Mouse (Mus musculus) ES-E14 (cell line): ENCODE data around the gene Zfp639. TPM values are rescaled to one million over a fixed set of nuclear protein-coding genes. Genes with fewer than 3 reads are reported as not detected.

ENCODE experiments used
- DNase-seq: peaks from one replicate; pipeline ENCODE4 v3.0.0-alpha.2; 2013; ENCODE audit warnings: low read depth, low spot score
- H3K27ac ChIP-seq: 2 replicates; pipeline ENCODE4 v1.5.1; 2012; ENCODE audit warnings: low read depth, mild to moderate bottlenecking, low read length, moderate library complexity, mixed read lengths; ENCODE audit not compliant: poor library complexity, insufficient read depth, severe bottlenecking
- H3K36me3 ChIP-seq: 2 replicates; pipeline ENCODE4 v1.6.1; 2012; ENCODE audit warnings: mild to moderate bottlenecking, low read length, moderate library complexity, mixed read lengths; ENCODE audit not compliant: control insufficient read depth, poor library complexity, insufficient read depth, severe bottlenecking
- H3K4me1 ChIP-seq, 2 experiments: fragments of 150-350 bp in 1 of 2; sonication (generic) in 1 of 2; 2 replicates each; pipeline ENCODE4 v1.6.1; 2012; ENCODE audit warnings: low read length in 2 of 2, mild to moderate bottlenecking in 1 of 2, mixed read lengths in 1 of 2; ENCODE audit not compliant: control insufficient read depth in 2 of 2, insufficient read depth in 2 of 2, poor library complexity in 1 of 2
- H3K4me3 ChIP-seq, 2 experiments: fragments of 150-350 bp in 1 of 2; sonication (generic) in 1 of 2; 2 replicates each; pipeline ENCODE4 v1.5.1; 2012; ENCODE audit warnings: low read length in 2 of 2, low read depth in 1 of 2, mild to moderate bottlenecking in 1 of 2, mixed read lengths in 1 of 2; ENCODE audit not compliant: insufficient read depth in 1 of 2, poor library complexity in 1 of 2, severe bottlenecking in 1 of 2
- H3K9ac ChIP-seq: 2 replicates; pipeline ENCODE4 v1.6.1; 2012; ENCODE audit warnings: low read depth, mild to moderate bottlenecking, low read length, mixed read lengths; ENCODE audit not compliant: poor library complexity, insufficient read depth, severe bottlenecking
- H3K9me3 ChIP-seq: fragments of 150-350 bp; sonication (generic); 2 replicates; pipeline ENCODE4 v1.6.1; 2012; ENCODE audit warnings: low read depth, mild to moderate bottlenecking, low read length; ENCODE audit not compliant: control insufficient read depth, insufficient read depth
- CHD2 ChIP-seq: IDR thresholded peaks from 2 replicates; pipeline ENCODE4 v1.6.1; 2014; ENCODE audit warnings: mild to moderate bottlenecking, low read depth, low read length, inconsistent platforms
- HCFC1 ChIP-seq: IDR thresholded peaks from 2 replicates; pipeline ENCODE4 v1.6.1; 2012; ENCODE audit warnings: low read length, inconsistent platforms, borderline replicate concordance; ENCODE audit not compliant: insufficient read depth
- MAFK ChIP-seq: IDR thresholded peaks from 2 replicates; pipeline ENCODE4 v1.6.1; 2014; ENCODE audit warnings: mild to moderate bottlenecking, low read depth, low read length, inconsistent platforms; ENCODE audit not compliant: insufficient read depth
- ZC3H11A ChIP-seq: IDR thresholded peaks from 2 replicates; pipeline ENCODE4 v1.6.1; 2012; ENCODE audit warnings: low read depth, mild to moderate bottlenecking, inconsistent platforms, low read length, borderline replicate concordance
- ZNF384 ChIP-seq: IDR thresholded peaks from 2 replicates; pipeline ENCODE4 v1.6.1; 2012; ENCODE audit warnings: low read depth, low read length, inconsistent platforms
- in situ Hi-C, 2 experiments: fragments of 600-800 bp; cut with MboI; formaldehyde crosslinking; loops; one replicate each; pipeline ENCODE4 v1.15.1; 2025; ENCODE audit warnings: low sequenced_read_pairs in 2 of 2, inconsistent platforms in 1 of 2; ENCODE audit not compliant: unreplicated experiment in 2 of 2
- total RNA-seq: library from RNA; depleted of rRNA; stranded (reverse); fragments of 300-350 nt; gene quantifications from 2 replicates; pipeline ENCODE4 v1.2.3, GENCODE M21; 2012

Gene Zfp639
- total RNA-seq, 1 experiment = 42.1 TPM

DNA sequence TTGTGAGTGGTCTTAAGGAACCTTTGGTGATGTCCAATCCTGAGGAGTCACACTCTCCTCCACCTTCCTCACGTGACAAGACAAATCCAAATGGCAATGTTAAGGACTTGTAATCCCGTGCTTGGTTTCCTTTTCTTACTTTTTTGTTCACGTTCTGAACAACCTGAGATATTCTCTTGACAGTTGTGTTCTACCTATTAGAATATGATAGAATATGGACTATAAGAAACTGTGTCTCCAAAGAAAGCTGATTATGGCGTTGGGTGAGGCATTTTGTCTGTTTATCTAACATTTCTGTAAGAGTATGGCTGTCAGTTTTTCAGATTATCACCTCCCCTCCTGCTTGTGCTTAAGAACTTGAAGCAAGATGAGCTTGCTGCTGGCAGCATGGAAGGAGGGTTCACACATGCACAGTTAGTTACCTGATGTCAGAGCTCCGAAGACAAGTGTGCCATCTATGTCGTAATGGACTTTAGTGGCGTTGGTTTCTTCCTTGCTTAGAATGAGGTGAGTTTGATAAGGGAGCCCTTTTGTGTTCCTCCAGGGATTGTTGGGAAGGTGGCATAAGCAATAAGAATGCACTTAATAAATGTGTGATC lies 2.7 kb downstream of the Zfp639 start:
- Histone ChIP-seq H3K9me3 (no peaks in the 10 kb centered on the region), H3K36me3 (peaks cover 18% of the 10 kb centered on the region), H3K27ac (no peak overlapping the region), H3K9ac (no peak overlapping the region), H3K4me1 (no peaks in the 10 kb centered on the region; a peak in 1 of 4 replicates), H3K4me3 (no peak overlapping the region)
- DNase-seq = no peak
- in situ Hi-C loops = no loop called here
- TF ChIP-seq ZNF384 (no peak), CHD2 (no peak), MAFK (no peak), HCFC1 (no peak), ZC3H11A (no peak)

DNA sequence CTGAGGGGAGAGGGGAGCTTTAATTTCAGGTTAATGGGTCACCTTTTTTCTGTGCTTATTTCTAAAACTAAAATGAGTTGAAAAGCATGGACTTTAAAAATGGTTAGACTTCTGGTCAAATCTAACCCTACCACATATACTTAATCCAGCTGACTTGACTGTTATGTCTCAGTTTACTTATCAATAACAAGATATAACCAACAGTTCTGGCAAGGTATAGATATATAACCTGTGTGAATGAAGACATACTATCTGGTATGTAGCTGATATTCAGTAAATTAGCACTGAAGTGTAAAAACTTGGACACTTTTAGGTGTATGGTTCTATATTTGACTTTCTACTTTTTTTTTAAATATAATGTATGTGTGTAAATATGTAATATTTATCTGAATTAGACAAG lies 3.5 kb downstream of the Zfp639 start:
- H3K4me1 ChIP-seq = no peaks in the 10 kb centered on the region; a peak in 1 of 4 replicates
- no peak for DNase-seq
- H3K9ac ChIP-seq = no peak overlapping the region
- TF ChIP-seq ZC3H11A = no peak
- no peak overlapping the region for H3K27ac ChIP-seq
- H3K4me3 ChIP-seq = no peak overlapping the region
- in situ Hi-C loops = no loop called here
- no peaks in the 10 kb centered on the region for H3K9me3 ChIP-seq
- peaks cover 18% of the 10 kb centered on the region for H3K36me3 ChIP-seq

DNA sequence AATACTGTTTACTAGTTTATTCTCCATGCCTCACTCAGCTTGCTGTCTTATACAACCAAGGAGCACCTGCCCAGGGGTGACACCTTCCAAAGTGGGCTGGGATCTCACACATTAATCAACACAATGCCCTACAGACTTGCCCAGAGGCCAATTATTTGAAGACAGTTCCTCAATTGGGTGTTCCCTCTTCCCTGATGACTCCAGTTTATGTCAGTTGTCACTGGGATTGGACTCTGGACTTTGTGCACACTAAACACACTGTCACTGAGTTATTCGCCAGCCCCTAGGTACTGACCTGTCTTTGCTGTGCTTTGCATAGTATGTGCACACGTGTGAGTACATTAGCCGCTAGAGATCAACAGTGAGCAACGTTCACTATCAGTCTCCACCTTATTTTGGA lies 17.1 kb downstream of the Zfp639 start:
- no peak overlapping the region for H3K27ac ChIP-seq
- no peak for DNase-seq
- H3K4me1 ChIP-seq = peaks cover 0 to 2% of the 10 kb centered on the region in 2 experiments; a peak in 3 of 4 replicates
- H3K9me3 ChIP-seq = peaks cover 3% of the 10 kb centered on the region; the same call in 1 of the 2 replicates
- no peak overlapping the region for H3K9ac ChIP-seq
- H3K36me3 ChIP-seq = peaks cover 3% of the 10 kb centered on the region
- TF ChIP-seq MAFK (no peak), ZC3H11A (no peak), ZNF384 (no peak), HCFC1 (no peak), CHD2 (no peak)
- no peak overlapping the region for H3K4me3 ChIP-seq
- in situ Hi-C loops = no loop called here

DNA sequence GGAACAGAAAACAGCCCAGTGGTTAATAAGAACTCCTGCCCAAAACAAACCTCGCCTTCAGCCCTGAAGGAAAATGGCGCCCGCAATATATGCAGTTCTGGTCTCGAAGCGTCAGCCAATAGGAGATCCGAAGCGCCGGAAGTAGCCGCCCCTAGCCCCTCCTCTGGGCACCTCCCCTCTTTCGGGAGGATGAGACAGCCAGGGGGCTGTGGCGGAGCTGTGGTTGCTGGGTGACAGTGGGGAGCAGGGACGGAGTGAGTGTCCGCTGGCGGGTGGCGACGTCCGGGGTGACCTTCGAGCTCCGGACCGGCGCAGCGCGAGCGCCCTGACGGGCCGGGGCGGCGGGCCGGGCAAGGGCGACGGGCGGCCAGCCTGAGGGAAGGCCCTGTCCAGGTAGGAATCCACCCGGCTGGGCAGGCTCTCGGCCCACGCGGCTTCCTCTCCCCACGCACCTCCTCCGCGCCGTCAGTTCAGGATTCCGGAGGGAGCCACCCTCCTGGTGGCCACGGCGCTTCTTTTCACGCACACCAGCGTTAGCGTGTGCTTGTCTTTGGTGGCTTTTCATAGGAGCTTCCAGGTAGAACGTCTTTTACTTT lies 19.3 kb downstream of the Zfp639 start, which contains the start of gene Mfn1:
Mfn1 (plus strand) TSS at position 163 of the 596 bp plus-strand sequence.
- DNase-seq = peak; percentile 95
- Histone ChIP-seq H3K36me3 (peaks cover 6% of the 10 kb centered on the region), H3K9me3 (peaks cover 3% of the 10 kb centered on the region; the same call in 1 of the 2 replicates), H3K4me3 (peak within 1 kb of the TSS; percentile 71 to 89), H3K27ac (no peak within 1 kb of the TSS), H3K9ac (peak within 1 kb of the TSS; percentile 69), H3K4me1 (peaks cover 0 to 3% of the 10 kb centered on the region in 2 experiments; a peak in 3 of 4 replicates)
- in situ Hi-C loops = no loop called here
- TF ChIP-seq HCFC1 (peak; percentile 80), ZNF384 (no peak)

GRCm38 (mm10) chr3:32530041-32530440 lies 20.0 kb downstream of the Zfp639 start:
- peaks cover 6% of the 10 kb centered on the region for H3K36me3 ChIP-seq
- in situ Hi-C loops = no loop called here
- no peak overlapping the region for H3K27ac ChIP-seq
- TF ChIP-seq ZNF384 = no peak
- no peak for TF ChIP-seq MAFK
- no peak for TF ChIP-seq ZC3H11A
- no peak for TF ChIP-seq CHD2
- no peak overlapping the region for H3K9ac ChIP-seq
- H3K4me1 ChIP-seq = peaks cover 0 to 3% of the 10 kb centered on the region in 2 experiments; a peak in 3 of 4 replicates
- peak overlapping the region; percentile 71 to 89 for H3K4me3 ChIP-seq
- H3K9me3 ChIP-seq = peaks cover 3% of the 10 kb centered on the region; the same call in 1 of the 2 replicates
- DNase-seq = no peak
